Mouse (Mus musculus) lung, adult 2 months (tissue): ENCODE measurements around the gene Slc25a20.

ENCODE experiments used
- CTCF ChIP-seq: fragments of 200-500 bp; IDR thresholded peaks from 2 replicates; pipeline ENCODE4 v1.5.1; 2011; ENCODE audit warnings: mild to moderate bottlenecking, low read length, control low read depth; ENCODE audit not compliant: insufficient read depth
- POLR2A ChIP-seq: fragments of 200-500 bp; IDR thresholded peaks from 2 replicates; pipeline ENCODE4 v1.6.1; 2011; ENCODE audit warnings: low read depth, mild to moderate bottlenecking, control low read depth, low read length, borderline replicate concordance; ENCODE audit errors: extremely low read depth

DNA sequence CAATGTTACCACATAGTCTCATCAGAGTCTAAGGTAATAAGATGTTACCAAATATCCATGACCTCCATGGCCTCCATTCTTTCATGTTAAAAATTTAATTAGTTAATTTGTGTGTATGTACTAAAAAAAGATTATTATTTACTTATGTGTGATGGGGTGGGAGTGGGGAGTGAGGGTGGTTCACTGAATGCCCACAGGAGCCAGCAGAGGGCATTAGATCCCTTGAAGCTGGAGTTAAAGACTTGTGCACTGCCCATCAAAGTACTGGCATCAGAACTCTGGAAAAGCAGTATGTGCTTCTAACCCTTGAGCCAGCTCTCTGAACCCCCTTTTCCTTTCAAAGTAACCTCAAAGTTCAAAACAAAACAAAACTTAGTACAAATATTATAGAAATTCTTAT, 67.2 kb downstream of the Slc25a20 start:
- TF ChIP-seq POLR2A (no peak), CTCF (peak; percentile 25; the same call in 1 of the 2 replicates)
